Mouse (Mus musculus) megakaryocyte progenitor cell, adult 5-6 weeks (primary cell): ENCODE data around the gene Ercc2. TPM values are rescaled to one million over a fixed set of nuclear protein-coding genes. Genes with fewer than 3 reads are reported as not detected.
A peak's percentile ranks its signal among the peaks of the same experiment; 100 is the strongest.

Experiments used
- ATAC-seq: replicated peaks from 2 replicates; pipeline ENCODE4 v1.8.0; 2016; ENCODE audit warnings: mild to moderate bottlenecking, moderate TSS enrichment, inconsistent platforms; ENCODE audit not compliant: poor library complexity
- total RNA-seq, 2 experiments: library from RNA; stranded (forward) in 1 of 2; stranded (reverse) in 1 of 2; fragments of 157-497, 149-512 nt in 1 of 2; fragments of 200-1000 nt in 1 of 2; gene quantifications; 2 replicates each; pipeline versions ENCODE4 v1.2.3 to v1.2.4; 2015 to 2017

Ercc2 gene
- total RNA-seq, 2 experiments from 2014 or later, result 11.2 to 26.5 TPM

- peak; percentile 78 for ATAC-seq
These were observed 61.5 kb downstream of the Ercc2 start for GRCm38 (mm10) chr7:19443344-19443743.

- ATAC-seq, result no peak
These were observed 63.0 kb downstream of the Ercc2 start for GRCm38 (mm10) chr7:19444801-19445200.

Other genes starting within 250 kb of the Ercc2 start
- gene Qpctl, start 232.7 kb upstream of the Ercc2 start, total RNA-seq (2015), result 6.5 and 6.9 TPM in 2 replicates
- 3.4 and 5.6 TPM in 2 replicates for gene Qpctl, start 232.7 kb upstream of the Ercc2 start, total RNA-seq (2017)
- gene Snrpd2, start 232.3 kb upstream of the Ercc2 start, total RNA-seq (2015), result 106 and 117 TPM in 2 replicates
- 78.6 and 83.9 TPM in 2 replicates for gene Snrpd2, start 232.3 kb upstream of the Ercc2 start, total RNA-seq (2017)
- not detected in 2 replicates for gene Gipr, start 215.9 kb upstream of the Ercc2 start, total RNA-seq (2015)
- gene Gipr, start 215.9 kb upstream of the Ercc2 start, total RNA-seq (2017), result not detected in 2 replicates
- gene Eml2, start 205.6 kb upstream of the Ercc2 start, total RNA-seq (2015), result 4.3 and 5.5 TPM in 2 replicates
- 8.0 and 15.1 TPM in 2 replicates for gene Eml2, start 205.6 kb upstream of the Ercc2 start, total RNA-seq (2017)
- 0.12 TPM in 1 of 2 replicates, not detected in the other for gene Gpr4, start 169.5 kb upstream of the Ercc2 start, total RNA-seq (2015)
- gene Gpr4, start 169.5 kb upstream of the Ercc2 start, total RNA-seq (2017), result not detected in 2 replicates
- gene Opa3, start 153.7 kb upstream of the Ercc2 start, total RNA-seq (2015), result 12.4 and 16.1 TPM in 2 replicates
- 19.9 and 25.0 TPM in 2 replicates for gene Opa3, start 153.7 kb upstream of the Ercc2 start, total RNA-seq (2017)
- gene Vasp, start 110.2 kb upstream of the Ercc2 start, total RNA-seq (2015), result 46.7 and 49.6 TPM in 2 replicates
- gene Vasp, start 110.2 kb upstream of the Ercc2 start, total RNA-seq (2017), result 71.0 and 73.0 TPM in 2 replicates
- 0.20 TPM in 1 of 2 replicates, not detected in the other for gene Ppm1n, start 101.9 kb upstream of the Ercc2 start, total RNA-seq (2015)
- gene Ppm1n, start 101.9 kb upstream of the Ercc2 start, total RNA-seq (2017), result not detected in 2 replicates
- gene Rtn2, start 99.4 kb upstream of the Ercc2 start, total RNA-seq (2015), result not detected in 2 replicates
- not detected in 2 replicates for gene Rtn2, start 99.4 kb upstream of the Ercc2 start, total RNA-seq (2017)
- 18.2 and 28.4 TPM in 2 replicates for gene Fosb, start 72.0 kb upstream of the Ercc2 start, total RNA-seq (2015)
- 12.7 and 13.2 TPM in 2 replicates for gene Fosb, start 72.0 kb upstream of the Ercc2 start, total RNA-seq (2017)
- gene Ercc1, start 37.2 kb upstream of the Ercc2 start, total RNA-seq (2015), result 26.5 and 32.3 TPM in 2 replicates
- 24.4 and 29.8 TPM in 2 replicates for gene Ercc1, start 37.2 kb upstream of the Ercc2 start, total RNA-seq (2017)
- gene Cd3eap, start 22.5 kb upstream of the Ercc2 start, total RNA-seq (2015), result 11.1 and 13.6 TPM in 2 replicates
- 24.8 and 27.4 TPM in 2 replicates for gene Cd3eap, start 22.5 kb upstream of the Ercc2 start, total RNA-seq (2017)
- 6.3 and 7.2 TPM in 2 replicates for gene Ppp1r13l, start 22.3 kb upstream of the Ercc2 start, total RNA-seq (2015)
- gene Ppp1r13l, start 22.3 kb upstream of the Ercc2 start, total RNA-seq (2017), result 0.74 and 1.2 TPM in 2 replicates
- not detected in 2 replicates for gene Klc3, start 22.1 kb downstream of the Ercc2 start, total RNA-seq (2015)
- 0.10 TPM in 1 of 2 replicates, not detected in the other for gene Klc3, start 22.1 kb downstream of the Ercc2 start, total RNA-seq (2017)
- gene Ckm, start 22.8 kb downstream of the Ercc2 start, total RNA-seq (2015), result 0.71 and 0.94 TPM in 2 replicates
- gene Ckm, start 22.8 kb downstream of the Ercc2 start, total RNA-seq (2017), result 1.4 and 2.0 TPM in 2 replicates
- gene Mark4, start 76.8 kb downstream of the Ercc2 start, total RNA-seq (2015), result 10.3 and 11.0 TPM in 2 replicates
- 4.8 and 6.9 TPM in 2 replicates for gene Mark4, start 76.8 kb downstream of the Ercc2 start, total RNA-seq (2017)
- gene Exoc3l2, start 81.3 kb downstream of the Ercc2 start, total RNA-seq (2015), result 0.54 and 0.57 TPM in 2 replicates
- gene Exoc3l2, start 81.3 kb downstream of the Ercc2 start, total RNA-seq (2017), result 0.62 and 1.3 TPM in 2 replicates
- gene Bloc1s3, start 126.4 kb downstream of the Ercc2 start, total RNA-seq (2015), result 2.9 and 3.3 TPM in 2 replicates
- 1.3 and 1.5 TPM in 2 replicates for gene Bloc1s3, start 126.4 kb downstream of the Ercc2 start, total RNA-seq (2017)
- 55.2 and 58.3 TPM in 2 replicates for gene Trappc6a, start 126.4 kb downstream of the Ercc2 start, total RNA-seq (2015)
- 26.1 and 39.5 TPM in 2 replicates for gene Trappc6a, start 126.4 kb downstream of the Ercc2 start, total RNA-seq (2017)
- gene Nkpd1, start 135.8 kb downstream of the Ercc2 start, total RNA-seq (2015), result not detected in 2 replicates
- 0.17 and 0.34 TPM in 2 replicates for gene Nkpd1, start 135.8 kb downstream of the Ercc2 start, total RNA-seq (2017)
- 11.0 and 11.7 TPM in 2 replicates for gene Ppp1r37, start 181.1 kb downstream of the Ercc2 start, total RNA-seq (2015)
- gene Ppp1r37, start 181.1 kb downstream of the Ercc2 start, total RNA-seq (2017), result 13.4 and 18.1 TPM in 2 replicates
- 5.9 and 6.8 TPM in 2 replicates for gene Zfp296, start 195.3 kb downstream of the Ercc2 start, total RNA-seq (2015)
- gene Zfp296, start 195.3 kb downstream of the Ercc2 start, total RNA-seq (2017), result 2.8 and 4.4 TPM in 2 replicates
- 65.5 and 73.4 TPM in 2 replicates for gene Gemin7, start 195.6 kb downstream of the Ercc2 start, total RNA-seq (2015)
- 33.5 and 36.9 TPM in 2 replicates for gene Gemin7, start 195.6 kb downstream of the Ercc2 start, total RNA-seq (2017)
- gene Clasrp, start 222.5 kb downstream of the Ercc2 start, total RNA-seq (2015), result 9.6 and 11.7 TPM in 2 replicates
- 30.2 and 32.6 TPM in 2 replicates for gene Clasrp, start 222.5 kb downstream of the Ercc2 start, total RNA-seq (2017)
- gene Relb, start 247.4 kb downstream of the Ercc2 start, total RNA-seq (2015), result 0.22 TPM in 1 of 2 replicates, not detected in the other
- gene Relb, start 247.4 kb downstream of the Ercc2 start, total RNA-seq (2017), result 0.74 and 2.5 TPM in 2 replicates